ENCODE assay signal across 24 mouse cellular contexts in the genomic region with DNA sequence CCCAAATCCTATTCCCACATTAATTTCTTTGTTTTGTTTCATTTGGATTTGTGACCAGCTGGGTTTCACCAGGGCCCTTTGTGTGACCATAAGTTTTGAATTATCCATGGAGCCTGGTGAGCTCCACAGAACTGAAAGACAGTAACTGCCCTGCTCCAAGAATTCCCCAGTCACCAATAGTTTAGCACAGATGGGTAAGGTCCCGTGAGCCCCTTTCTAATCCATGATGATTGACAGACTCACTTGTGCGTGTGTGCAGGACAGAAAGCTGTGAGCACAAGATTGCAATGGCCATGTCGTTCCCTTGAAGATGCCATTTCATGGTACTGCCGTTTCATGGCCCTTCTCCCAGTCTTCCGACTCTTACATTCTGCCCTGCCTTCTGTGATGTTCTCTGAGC.
DNase-seq lines count a peak whose midpoint lies in the region; ATAC-seq lines count a peak whose summit lies in the region.
"Had no signal": no experiment of that assay in that cellular context is flagged by ENCODE, and none has a peak within 500 bp of the region (broad histone marks: within the 10 kb centered on the region; RNA-seq: fewer than 3 reads in every experiment).

No protein-coding gene starts in this region.

- H3K4me1 ChIP-seq in heart, embryonic 12.5 days (replicated peaks) = no peaks in the 10 kb centered on the region
- H3K4me1 ChIP-seq in megakaryocyte, embryonic 14.5 days = no peaks in the 10 kb centered on the region
- 0 out of 2 replicates have a peak, but pooled peaks cover 3% of the 10 kb centered on the region for H3K4me1 ChIP-seq in midbrain, embryonic 13.5 days (replicated peaks)
- no peaks in the 10 kb centered on the region for H3K4me1 ChIP-seq in midbrain, embryonic 15.5 days
- H3K4me1 ChIP-seq: forebrain, embryonic 10.5 days; forebrain, embryonic 13.5 days; heart, embryonic 15.5 days; hindbrain, embryonic 10.5 days had no signal

- no peak overlapping the region for H3K9ac ChIP-seq in heart, embryonic 12.5 days
- no peak overlapping the region for H3K9ac ChIP-seq in midbrain, embryonic 13.5 days (replicated peaks)
- H3K9ac ChIP-seq in midbrain, embryonic 15.5 days = no peak overlapping the region
- H3K9ac ChIP-seq: forebrain, embryonic 13.5 days; heart, embryonic 15.5 days had no signal

- no peak overlapping the region for H3K4me2 ChIP-seq in heart, embryonic 12.5 days
- H3K4me2 ChIP-seq in midbrain, embryonic 13.5 days (replicated peaks) = no peak overlapping the region
- H3K4me2 ChIP-seq in midbrain, embryonic 15.5 days = no peak overlapping the region
- H3K4me2 ChIP-seq: forebrain, embryonic 13.5 days; heart, embryonic 11.5 days; heart, embryonic 15.5 days had no signal

- ATAC-seq in heart, embryonic 12.5 days (ENCODE audit: insufficient number of reproducible peaks, low FRiP score) = no peak
- ATAC-seq in megakaryocyte, adult 5-6 weeks (ENCODE audit: poor library complexity, severe bottlenecking) = no peak
- 0 out of 2 replicates have a peak, but pooled peaks have one; percentile 50 for ATAC-seq in midbrain, embryonic 13.5 days
- ATAC-seq in midbrain, embryonic 15.5 days (replicated peaks) = no peak
- ATAC-seq: activated CD4-positive, CD25-positive, alpha-beta regulatory T cell, adult 4 months; forebrain, embryonic 13.5 days; forebrain, embryonic 16.5 days; hindbrain, embryonic 16.5 days had no signal

- WGBS in heart, embryonic 12.5 days = 72% methylated on average over 5 of the region's 5 CpGs
- 53% methylated on average over 5 of the region's 5 CpGs for WGBS in midbrain, embryonic 13.5 days
- 36% methylated on average over 5 of the region's 5 CpGs for WGBS in midbrain, embryonic 15.5 days

- H3K27ac ChIP-seq in heart, embryonic 12.5 days (ENCODE audit: poor library complexity, severe bottlenecking) = no peak overlapping the region
- H3K27ac ChIP-seq in midbrain, embryonic 13.5 days = no peak overlapping the region
- H3K27ac ChIP-seq in midbrain, embryonic 15.5 days = no peak overlapping the region
- H3K27ac ChIP-seq: forebrain, embryonic 10.5 days; forebrain, embryonic 13.5 days; heart, embryonic 15.5 days; hindbrain, embryonic 10.5 days had no signal

- no peaks in the 10 kb centered on the region for H3K36me3 ChIP-seq in heart, embryonic 12.5 days
- H3K36me3 ChIP-seq in megakaryocyte, embryonic 14.5 days (replicated peaks; ENCODE audit: low read length) = no peaks in the 10 kb centered on the region
- H3K36me3 ChIP-seq in midbrain, embryonic 13.5 days = no peaks in the 10 kb centered on the region
- no peaks in the 10 kb centered on the region for H3K36me3 ChIP-seq in midbrain, embryonic 15.5 days (replicated peaks)
- H3K36me3 ChIP-seq: forebrain, embryonic 10.5 days; heart, embryonic 15.5 days; hindbrain, embryonic 10.5 days had no signal

- H3K9me3 ChIP-seq in heart, embryonic 12.5 days (replicated peaks) = no peaks in the 10 kb centered on the region
- H3K9me3 ChIP-seq in megakaryocyte, embryonic 14.5 days = peaks cover 44% of the 10 kb centered on the region
- no peaks in the 10 kb centered on the region for H3K9me3 ChIP-seq in midbrain, embryonic 13.5 days
- H3K9me3 ChIP-seq in midbrain, embryonic 15.5 days = no peaks in the 10 kb centered on the region
- H3K9me3 ChIP-seq: forebrain, embryonic 10.5 days; forebrain, embryonic 13.5 days; heart, embryonic 15.5 days; hindbrain, embryonic 10.5 days had no signal

- no peak overlapping the region for H3K4me3 ChIP-seq in heart, embryonic 12.5 days
- peak overlapping the region; percentile 3 for H3K4me3 ChIP-seq in megakaryocyte, embryonic 14.5 days (replicated peaks)
- H3K4me3 ChIP-seq in midbrain, embryonic 13.5 days (replicated peaks) = no peak overlapping the region
- no peak overlapping the region for H3K4me3 ChIP-seq in midbrain, embryonic 15.5 days
- H3K4me3 ChIP-seq: forebrain, embryonic 10.5 days; forebrain, embryonic 13.5 days; heart, embryonic 15.5 days; hindbrain, embryonic 10.5 days had no signal

- no peaks in the 10 kb centered on the region for H3K27me3 ChIP-seq in heart, embryonic 12.5 days (replicated peaks)
- H3K27me3 ChIP-seq in megakaryocyte, embryonic 14.5 days (replicated peaks) = no peaks in the 10 kb centered on the region
- no peaks in the 10 kb centered on the region for H3K27me3 ChIP-seq in midbrain, embryonic 13.5 days
- no peaks in the 10 kb centered on the region for H3K27me3 ChIP-seq in midbrain, embryonic 15.5 days (replicated peaks)
- H3K27me3 ChIP-seq: forebrain, embryonic 13.5 days; heart, embryonic 15.5 days had no signal

- DNase-seq in heart, adult 11 months = peak; percentile 50
- DNase-seq in lung, postnatal 36 days = no peak
- DNase-seq: adrenal gland, adult 8-10 months; adrenal gland, postnatal 25 days; cerebellum, adult 18-20 months; cerebellum, adult 9-10 months; cerebellum, postnatal 14 days; gastrocnemius, postnatal 10 days; gastrocnemius, postnatal 36 days; heart, postnatal 10 days; heart, postnatal 36 days had no signal
